Mouse (Mus musculus): Measurements from ENCODE around the gene Cdip1.

DNA sequence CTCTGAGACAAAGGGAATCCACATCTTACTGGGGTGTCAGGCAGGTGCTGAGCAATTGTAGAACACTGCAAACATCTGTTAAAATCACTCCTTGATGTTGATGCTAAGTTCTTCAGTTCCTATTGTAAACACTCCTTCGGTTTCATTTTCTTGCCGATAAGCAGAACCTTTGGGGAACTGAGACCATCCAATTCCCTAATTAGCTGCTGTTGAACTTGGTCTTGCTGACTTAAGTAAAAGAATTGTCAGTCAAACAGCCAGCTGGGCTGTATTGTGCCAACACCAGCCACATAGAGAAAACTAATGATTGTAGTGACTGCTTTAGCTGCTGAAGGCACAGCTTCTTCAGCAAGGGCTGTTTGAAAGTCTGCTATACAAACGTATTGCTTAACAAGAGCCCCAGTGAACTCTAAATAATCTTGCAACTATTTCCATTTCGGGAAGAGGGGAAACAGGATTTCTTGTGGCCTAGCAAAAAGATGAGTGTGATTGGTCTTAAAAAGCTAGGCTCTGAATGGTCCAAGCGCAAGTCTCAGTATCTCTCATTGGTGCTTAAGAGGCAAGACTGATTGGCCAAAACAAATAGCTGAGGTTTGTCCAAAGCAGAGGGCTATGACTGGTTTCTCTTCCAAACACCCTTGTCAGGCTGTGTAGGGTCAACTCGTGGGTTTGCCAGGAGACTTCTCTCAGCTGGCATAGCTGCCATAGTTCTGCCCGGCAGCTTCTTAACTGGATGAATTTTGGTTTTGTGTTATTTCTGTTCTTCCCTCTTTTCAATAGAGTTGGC, 67.8 kb downstream of the Cdip1 start:
- no peak; the same call in 1 of the 2 replicates for TF ChIP-seq EP300 (IDR thresholded peaks at IDR 0.05; ENCODE audit: low read depth)
- TF ChIP-seq CTCF (IDR thresholded peaks at IDR 0.05; ENCODE audit: low read depth), result no peak
